Mouse (Mus musculus) lung, postnatal 0 days (tissue): ENCODE measurements at regions not wholly inside any gene's neighbourhood (a gene's known extent, or its start where the extent isn't known, plus 50 kb on each side); places are given as distances from the start of the nearest gene placed in this dataset.

Source experiments
- ATAC-seq: fragments of 200-750 bp; cut with Nextera tagmentation; 2 replicates; pipeline ENCODE4 v1.8.0; 2017; ENCODE audit warnings: moderate library complexity
- DNase-seq: peaks from one replicate; pipeline ENCODE4 v3.0.0-alpha.2; 2016; ENCODE audit warnings: low spot score
- H3K27ac ChIP-seq: fragments of 300-500 bp; sonication (generic); 2 replicates; pipeline ENCODE4 v1.5.1; 2014; ENCODE audit warnings: antibody characterized with exemption, mild to moderate bottlenecking, low read length, mixed read lengths
- H3K27me3 ChIP-seq: fragments of 300-500 bp; sonication (generic); replicated peaks from 2 replicates; pipeline ENCODE4 v1.6.1; 2014; ENCODE audit warnings: low read length, mixed read lengths; ENCODE audit not compliant: insufficient read depth
- H3K36me3 ChIP-seq: fragments of 300-500 bp; sonication (generic); 2 replicates; pipeline ENCODE4 v1.6.1; 2014; ENCODE audit warnings: low read length, mixed read lengths; ENCODE audit not compliant: insufficient read depth
- H3K4me1 ChIP-seq: fragments of 300-500 bp; sonication (generic); 2 replicates; pipeline ENCODE4 v1.6.1; 2014; ENCODE audit warnings: antibody characterized with exemption, low read depth, low read length, mixed read lengths; ENCODE audit not compliant: insufficient read depth
- H3K4me2 ChIP-seq: fragments of 300-500 bp; sonication (generic); replicated peaks from 2 replicates; pipeline ENCODE4 v1.6.1; 2014; ENCODE audit warnings: low read depth, mild to moderate bottlenecking, low read length, moderate library complexity, mixed read lengths
- H3K4me3 ChIP-seq: fragments of 300-500 bp; sonication (generic); 2 replicates; pipeline ENCODE4 v1.5.1; 2014; ENCODE audit warnings: low read depth, low read length
- H3K9ac ChIP-seq: fragments of 300-500 bp; sonication (generic); replicated peaks from 2 replicates; pipeline ENCODE4 v1.6.1; 2014; ENCODE audit warnings: low read depth, mild to moderate bottlenecking
- H3K9me3 ChIP-seq: fragments of 300-500 bp; sonication (generic); 2 replicates; pipeline ENCODE4 v1.6.1; 2016; ENCODE audit warnings: low read length, mixed read lengths
- CTCF ChIP-seq: IDR thresholded peaks from 2 replicates; pipeline ENCODE4 v1.5.1; 2016; ENCODE audit warnings: antibody characterized with exemption, mild to moderate bottlenecking
- EP300 ChIP-seq: IDR thresholded peaks from 2 replicates; pipeline ENCODE4 v1.6.1; 2016; ENCODE audit warnings: antibody characterized with exemption, mild to moderate bottlenecking, control low read depth
- WGBS: fragments of 180-500 bp; shearing (Covaris S2); extraction: QIAGEN DNeasy Blood & Tissue Kit; methylation state at CpG from one replicate; pipeline ENCODE4 v1.1.7; 2014; 5-methylcytosine and 5-hydroxymethylcytosine counted together

- Histone ChIP-seq H3K9ac (no peak overlapping the region), H3K27ac (no peak overlapping the region), H3K4me2 (no peak overlapping the region), H3K4me3 (no peak overlapping the region), H3K27me3 (no peaks in the 10 kb centered on the region), H3K36me3 (no peaks in the 10 kb centered on the region), H3K4me1 (peaks cover 12% of the 10 kb centered on the region; the same call in 1 of the 2 replicates), H3K9me3 (no peaks in the 10 kb centered on the region)
- 73% methylated on average over 5 of the region's 5 CpGs for WGBS
- ATAC-seq (peak; percentile 18; the same call in 1 of the 2 replicates), DNase-seq (no peak)
- peak; percentile 10 for TF ChIP-seq EP300
- TF ChIP-seq CTCF = no peak
Observed at GRCm38 (mm10) chr8:10919620-10920019, 88.6 kb downstream of the Irs2 start.

GRCm38 (mm10) chr8:10918403-10919035, 89.7 kb downstream of the Irs2 start:
- Histone ChIP-seq H3K27ac (no peak overlapping the region), H3K4me1 (peaks cover 8% of the 10 kb centered on the region; the same call in 1 of the 2 replicates), H3K27me3 (no peaks in the 10 kb centered on the region), H3K36me3 (no peaks in the 10 kb centered on the region), H3K9ac (no peak overlapping the region), H3K4me3 (no peak overlapping the region), H3K9me3 (no peaks in the 10 kb centered on the region), H3K4me2 (no peak overlapping the region)
- 83% methylated on average over 5 of the region's 5 CpGs for WGBS
- ATAC-seq = no peak
- no peak for DNase-seq
- TF ChIP-seq CTCF (no peak), EP300 (no peak)

- WGBS = 55% methylated on average over 8 of the region's 8 CpGs
- H3K27ac ChIP-seq = no peak overlapping the region
- 0 out of 2 replicates have a peak, but pooled peaks cover 2% of the 10 kb centered on the region for H3K27me3 ChIP-seq
- TF ChIP-seq CTCF (peak; percentile 30; the same call in 1 of the 2 replicates), EP300 (peak; percentile 98)
- H3K36me3 ChIP-seq = no peaks in the 10 kb centered on the region
- H3K4me2 ChIP-seq = no peak overlapping the region
- H3K9ac ChIP-seq = no peak overlapping the region
- H3K4me1 ChIP-seq = peaks cover 6% of the 10 kb centered on the region; the same call in 1 of the 2 replicates
- DNase-seq (peak; percentile 86), ATAC-seq (peak; percentile 71)
- H3K9me3 ChIP-seq = no peaks in the 10 kb centered on the region
- no peak overlapping the region for H3K4me3 ChIP-seq
Observed at GRCm38 (mm10) chr8:10914616-10915015, 93.6 kb downstream of the Irs2 start.

GRCm38 (mm10) chr8:10912436-10912835, 95.8 kb downstream of the Irs2 start:
- Histone ChIP-seq H3K9ac (no peak overlapping the region), H3K27ac (no peak overlapping the region), H3K4me1 (peaks cover 6% of the 10 kb centered on the region; the same call in 1 of the 2 replicates), H3K27me3 (0 out of 2 replicates have a peak, but pooled peaks cover 2% of the 10 kb centered on the region), H3K36me3 (no peaks in the 10 kb centered on the region), H3K9me3 (no peaks in the 10 kb centered on the region), H3K4me2 (no peak overlapping the region), H3K4me3 (no peak overlapping the region)
- no peak for DNase-seq
- no peak for ATAC-seq
- WGBS = 63% methylated on average over 2 of the region's 2 CpGs
- TF ChIP-seq EP300 (no peak), CTCF (no peak)

GRCm38 (mm10) chr8:10911371-10911770, 96.9 kb downstream of the Irs2 start:
- TF ChIP-seq EP300 (no peak), CTCF (no peak)
- H3K36me3 ChIP-seq = no peaks in the 10 kb centered on the region
- no peak overlapping the region for H3K9ac ChIP-seq
- DNase-seq (peak; percentile 39), ATAC-seq (no peak)
- H3K27me3 ChIP-seq = 0 out of 2 replicates have a peak, but pooled peaks cover 2% of the 10 kb centered on the region
- H3K4me3 ChIP-seq = no peak overlapping the region
- WGBS = 57% methylated on average over 4 of the region's 4 CpGs
- no peaks in the 10 kb centered on the region for H3K9me3 ChIP-seq
- H3K4me1 ChIP-seq = peaks cover 6% of the 10 kb centered on the region; the same call in 1 of the 2 replicates
- H3K4me2 ChIP-seq = no peak overlapping the region
- H3K27ac ChIP-seq = peak overlapping the region; percentile 79

- Histone ChIP-seq H3K4me3 (no peak overlapping the region), H3K9me3 (no peaks in the 10 kb centered on the region), H3K27ac (peak overlapping the region; percentile 79), H3K4me1 (peaks cover 6% of the 10 kb centered on the region; the same call in 1 of the 2 replicates), H3K36me3 (no peaks in the 10 kb centered on the region), H3K4me2 (no peak overlapping the region), H3K9ac (no peak overlapping the region), H3K27me3 (0 out of 2 replicates have a peak, but pooled peaks cover 2% of the 10 kb centered on the region)
- DNase-seq (peak; percentile 92), ATAC-seq (peak; percentile 80)
- 46% methylated on average over 6 of the region's 6 CpGs for WGBS
- TF ChIP-seq EP300 (peak; percentile 98), CTCF (no peak)
Observed at GRCm38 (mm10) chr8:10910954-10911353, 97.3 kb downstream of the Irs2 start.
